Mouse (Mus musculus) G1E-ER4 (cell line): ENCODE measurements around the gene Dscam. TPM values are rescaled to one million over a fixed set of nuclear protein-coding genes. Genes with fewer than 3 reads are reported as not detected.

ENCODE experiments used
- GATA1 ChIP-seq: IDR thresholded peaks from one replicate; pipeline ENCODE4 v1.8.0; 2012; ENCODE audit warnings: low read length, inconsistent platforms
- polyA plus RNA-seq: library from polyadenylated mRNA; stranded (reverse); fragments of >175 nt; gene quantifications from 2 replicates; pipeline ENCODE4 v1.2.3, GENCODE M21; 2012

The Dscam gene
- polyA plus RNA-seq, 1 experiment, result not detected

- no peak for TF ChIP-seq GATA1
These were observed 25.9 kb downstream of the Dscam start for GRCm38 (mm10) chr16:97144544-97145194.

GRCm38 (mm10) chr16:97141943-97142342, 28.6 kb downstream of the Dscam start:
- no peak for TF ChIP-seq GATA1

GRCm38 (mm10) chr16:97135003-97135827, 35.3 kb downstream of the Dscam start:
- TF ChIP-seq GATA1, result no peak

GRCm38 (mm10) chr16:97127296-97127695, 43.3 kb downstream of the Dscam start:
- TF ChIP-seq GATA1, result no peak

GRCm38 (mm10) chr16:97110028-97110427, 60.5 kb downstream of the Dscam start:
- no peak for TF ChIP-seq GATA1

GRCm38 (mm10) chr16:97105266-97105665, 65.3 kb downstream of the Dscam start:
- no peak for TF ChIP-seq GATA1

GRCm38 (mm10) chr16:97103046-97103445, 67.5 kb downstream of the Dscam start:
- no peak for TF ChIP-seq GATA1

- no peak for TF ChIP-seq GATA1
These were observed 70.5 kb downstream of the Dscam start for GRCm38 (mm10) chr16:97100091-97100490.

GRCm38 (mm10) chr16:97098508-97098907, 72.0 kb downstream of the Dscam start:
- TF ChIP-seq GATA1, result no peak

GRCm38 (mm10) chr16:97096709-97097108, 73.8 kb downstream of the Dscam start:
- no peak for TF ChIP-seq GATA1

- no peak for TF ChIP-seq GATA1
These were observed 75.1 kb downstream of the Dscam start for GRCm38 (mm10) chr16:97095496-97095895.

GRCm38 (mm10) chr16:97089339-97089738, 81.2 kb downstream of the Dscam start:
- TF ChIP-seq GATA1, result no peak

GRCm38 (mm10) chr16:97083694-97084093, 86.9 kb downstream of the Dscam start:
- TF ChIP-seq GATA1, result no peak

- no peak for TF ChIP-seq GATA1
These were observed 94.5 kb downstream of the Dscam start for GRCm38 (mm10) chr16:97075920-97076572.

- TF ChIP-seq GATA1, result no peak
These were observed 95.2 kb downstream of the Dscam start for GRCm38 (mm10) chr16:97075137-97075902.

- no peak for TF ChIP-seq GATA1
These were observed 96.7 kb downstream of the Dscam start for GRCm38 (mm10) chr16:97073847-97074246.
